Mouse (Mus musculus) colon, adult 2 months (tissue): ENCODE measurements around the gene Cdkn2a. TPM values are rescaled to one million over a fixed set of nuclear protein-coding genes. Genes with fewer than 3 reads are reported as not detected.

Experiments used
- polyA plus RNA-seq: library from polyadenylated mRNA; depleted of rRNA; stranded (reverse); fragments of >200 nt; gene quantifications from 2 replicates; pipeline ENCODE4 v1.2.3, GENCODE M21; 2012; rRNA removed

Cdkn2a gene
- polyA plus RNA-seq = 0.75 and 1.4 TPM in 2 replicates

GRCm38 (mm10) chr4:89294486-89295440 is at the start of gene Cdkn2a:
Cdkn2a (minus strand) TSS chr4:89294653.

GRCm38 (mm10) chr4:89310491-89311254 is 16.2 kb upstream of the Cdkn2a start, which contains the start of gene Cdkn2b:
Cdkn2b (minus strand) TSS chr4:89311039.

Other genes with a start within 250 kb of the Cdkn2a start
- gene Mtap, start 157.5 kb downstream of the Cdkn2a start, polyA plus RNA-seq = 1.1 and 1.4 TPM in 2 replicates
- 173 and 178 TPM in 2 replicates for gene Cdkn2b, start 16.4 kb upstream of the Cdkn2a start, polyA plus RNA-seq